Mouse (Mus musculus): ENCODE measurements around the gene Igfbp4. TPM values are rescaled to one million over a fixed set of nuclear protein-coding genes. Genes with fewer than 3 reads are reported as not detected.

The Igfbp4 gene
- polyA plus RNA-seq, 1 experiment = 220 TPM

- Histone ChIP-seq H3K27ac (ENCODE audit: control insufficient read depth, insufficient read depth, low read length) (no peak overlapping the region), H3K36me3 (ENCODE audit: control insufficient read depth, insufficient read depth, low read length) (no peaks in the 10 kb centered on the region), H3K27me3 (ENCODE audit: control insufficient read depth, insufficient read depth, low read length) (no peaks in the 10 kb centered on the region), H3K4me1 (replicated peaks; ENCODE audit: control insufficient read depth, insufficient read depth, low read length) (peaks cover 10% of the 10 kb centered on the region), H3K4me3 (ENCODE audit: control insufficient read depth, insufficient read depth, low read length) (no peak overlapping the region)
- DNase-seq = no peak
- TF ChIP-seq POLR2A (IDR thresholded peaks at IDR 0.05; ENCODE audit: control insufficient read depth, extremely low read depth, insufficient read depth, low read length, poor library complexity) = no peak
- TF ChIP-seq CTCF (IDR thresholded peaks at IDR 0.05; ENCODE audit: borderline replicate concordance, control insufficient read depth, extremely low read depth, insufficient read depth, low read length, poor library complexity) = no peak
- WGBS = 87% methylated on average over 7 of the region's 7 CpGs
Observed at GRCm38 (mm10) chr11:99099516-99099915, 58.5 kb downstream of the Igfbp4 start.

DNA sequence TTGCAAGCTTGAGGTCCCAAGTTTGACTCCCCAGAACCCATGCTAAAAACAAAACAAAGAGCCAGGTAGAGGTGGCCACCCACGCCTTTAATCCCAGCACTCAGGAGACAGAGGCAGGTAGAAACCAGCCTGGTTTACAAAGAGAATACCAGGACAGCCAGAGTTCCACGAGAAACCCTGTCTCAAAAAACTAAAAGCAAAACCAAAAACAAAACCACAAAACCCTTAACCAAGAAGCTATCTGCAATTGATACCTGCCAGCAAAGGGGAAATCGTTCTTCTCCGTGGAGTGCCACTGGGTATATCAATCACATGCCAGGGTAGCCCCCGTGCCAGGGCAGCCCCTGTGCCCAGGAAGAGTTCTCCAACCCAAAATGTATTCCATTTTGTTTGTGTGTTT, 59.2 kb downstream of the Igfbp4 start:
- no peaks in the 10 kb centered on the region for H3K27me3 ChIP-seq (ENCODE audit: control insufficient read depth, insufficient read depth, low read length)

GRCm38 (mm10) chr11:99101693-99102092, 60.6 kb downstream of the Igfbp4 start:
- no peak for TF ChIP-seq POLR2A (IDR thresholded peaks at IDR 0.05; ENCODE audit: control insufficient read depth, extremely low read depth, insufficient read depth, low read length, poor library complexity)
- no peak for TF ChIP-seq CTCF (IDR thresholded peaks at IDR 0.05; ENCODE audit: borderline replicate concordance, control insufficient read depth, extremely low read depth, insufficient read depth, low read length, poor library complexity)
- 95% methylated on average over 8 of the region's 8 CpGs for WGBS
- Histone ChIP-seq H3K27ac (ENCODE audit: control insufficient read depth, insufficient read depth, low read length) (no peak overlapping the region), H3K36me3 (ENCODE audit: control insufficient read depth, insufficient read depth, low read length) (no peaks in the 10 kb centered on the region), H3K4me1 (replicated peaks; ENCODE audit: control insufficient read depth, insufficient read depth, low read length) (peaks cover 32% of the 10 kb centered on the region), H3K4me3 (ENCODE audit: control insufficient read depth, insufficient read depth, low read length) (no peak overlapping the region), H3K27me3 (ENCODE audit: control insufficient read depth, insufficient read depth, low read length) (no peaks in the 10 kb centered on the region)
- no peak for DNase-seq

More for the DNA sequence above, 59.2 kb downstream of the Igfbp4 start:
- WGBS = 19% methylated on average over 5 of the region's 5 CpGs
- H3K36me3 ChIP-seq (ENCODE audit: control insufficient read depth, insufficient read depth, low read length) = no peaks in the 10 kb centered on the region
- no peak overlapping the region for H3K4me3 ChIP-seq (ENCODE audit: control insufficient read depth, insufficient read depth, low read length)
- peaks cover 17% of the 10 kb centered on the region for H3K4me1 ChIP-seq (replicated peaks; ENCODE audit: control insufficient read depth, insufficient read depth, low read length)
- TF ChIP-seq CTCF (IDR thresholded peaks at IDR 0.05; ENCODE audit: borderline replicate concordance, control insufficient read depth, extremely low read depth, insufficient read depth, low read length, poor library complexity) = no peak
- TF ChIP-seq POLR2A (IDR thresholded peaks at IDR 0.05; ENCODE audit: control insufficient read depth, extremely low read depth, insufficient read depth, low read length, poor library complexity) = no peak
- H3K27ac ChIP-seq (ENCODE audit: control insufficient read depth, insufficient read depth, low read length) = no peak overlapping the region
- DNase-seq = no peak

- Histone ChIP-seq H3K27ac (ENCODE audit: control insufficient read depth, insufficient read depth, low read length) (no peak overlapping the region), H3K4me3 (ENCODE audit: control insufficient read depth, insufficient read depth, low read length) (no peak overlapping the region)
- 71% methylated on average over 9 of the region's 9 CpGs for WGBS
Observed at GRCm38 (mm10) chr11:99102575-99103270, 61.7 kb downstream of the Igfbp4 start.

More at GRCm38 (mm10) chr11:99102575-99103270, 61.7 kb downstream of the Igfbp4 start:
- Histone ChIP-seq H3K36me3 (ENCODE audit: control insufficient read depth, insufficient read depth, low read length) (no peaks in the 10 kb centered on the region), H3K4me1 (replicated peaks; ENCODE audit: control insufficient read depth, insufficient read depth, low read length) (peaks cover 34% of the 10 kb centered on the region), H3K27me3 (ENCODE audit: control insufficient read depth, insufficient read depth, low read length) (no peaks in the 10 kb centered on the region)
- no peak for TF ChIP-seq CTCF (IDR thresholded peaks at IDR 0.05; ENCODE audit: borderline replicate concordance, control insufficient read depth, extremely low read depth, insufficient read depth, low read length, poor library complexity)
- TF ChIP-seq POLR2A (IDR thresholded peaks at IDR 0.05; ENCODE audit: control insufficient read depth, extremely low read depth, insufficient read depth, low read length, poor library complexity) = no peak
- DNase-seq = no peak

Other genes starting within 250 kb of the Igfbp4 start
- gene Msl1, start 245.7 kb upstream of the Igfbp4 start, polyA plus RNA-seq (2012; rRNA removed) = 50.3 and 66.0 TPM in 2 replicates
- gene Casc3, start 236.3 kb upstream of the Igfbp4 start, polyA plus RNA-seq (2012; rRNA removed) = 66.5 and 72.2 TPM in 2 replicates
- gene Rapgefl1, start 204.5 kb upstream of the Igfbp4 start, polyA plus RNA-seq (2012; rRNA removed) = 8.5 and 11.6 TPM in 2 replicates
- gene Wipf2, start 177.6 kb upstream of the Igfbp4 start, polyA plus RNA-seq (2012; rRNA removed) = 23.9 and 30.3 TPM in 2 replicates
- 8.4 and 12.2 TPM in 2 replicates for gene Cdc6, start 133.4 kb upstream of the Igfbp4 start, polyA plus RNA-seq (2012; rRNA removed)
- gene Rara, start 113.4 kb upstream of the Igfbp4 start, polyA plus RNA-seq (2012; rRNA removed) = 63.5 and 74.1 TPM in 2 replicates
- gene Gjd3, start 58.2 kb upstream of the Igfbp4 start, polyA plus RNA-seq (2012; rRNA removed) = 1.3 and 1.9 TPM in 2 replicates
- gene Top2a, start 17.1 kb upstream of the Igfbp4 start, polyA plus RNA-seq (2012; rRNA removed) = 59.2 and 85.6 TPM in 2 replicates
- 5.2 and 7.5 TPM in 2 replicates for gene Tns4, start 48.1 kb downstream of the Igfbp4 start, polyA plus RNA-seq (2012; rRNA removed)
- gene Ccr7, start 113.8 kb downstream of the Igfbp4 start, polyA plus RNA-seq (2012; rRNA removed) = 202 and 240 TPM in 2 replicates
- 37.0 and 43.5 TPM in 2 replicates for gene Smarce1, start 189.8 kb downstream of the Igfbp4 start, polyA plus RNA-seq (2012; rRNA removed)
- 0.23 and 0.40 TPM in 2 replicates for gene Krt222, start 202.8 kb downstream of the Igfbp4 start, polyA plus RNA-seq (2012; rRNA removed)
- gene Krt24, start 244.0 kb downstream of the Igfbp4 start, polyA plus RNA-seq (2012; rRNA removed) = 0.10 and 0.12 TPM in 2 replicates